In the genomic region with DNA sequence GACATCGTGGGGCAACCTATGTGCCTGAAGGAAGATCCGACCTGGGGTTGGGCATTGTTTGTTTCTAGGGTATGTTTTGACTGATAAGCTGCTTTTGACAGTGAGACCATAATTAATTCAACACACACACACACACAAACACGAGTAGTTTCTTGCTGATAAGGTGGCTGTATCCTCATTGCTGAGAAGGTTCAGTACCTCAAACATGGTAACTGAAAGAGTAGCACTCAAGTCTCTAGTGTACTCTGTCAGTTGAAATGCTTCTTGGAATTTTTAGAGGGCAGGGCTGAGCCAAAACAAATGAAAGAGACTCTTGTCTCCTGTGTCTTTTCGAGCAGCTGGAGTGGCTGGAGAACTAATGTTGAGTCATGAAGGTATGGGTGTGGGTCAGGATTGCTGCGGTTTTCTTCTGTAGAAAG, we compare ENCODE assay signal across 13 mouse cellular contexts. TPM values are rescaled to one million over a fixed set of nuclear protein-coding genes. Genes with fewer than 3 reads are reported as not detected.
DNase-seq lines count a peak whose midpoint lies in the region; ATAC-seq and TF ChIP-seq lines count a peak whose summit lies in the region.
"Had no signal": no experiment of that assay in that cellular context is flagged by ENCODE, and none has a peak within 500 bp of the region (broad histone marks: within the 10 kb centered on the region; RNA-seq: fewer than 3 reads in every experiment).

No protein-coding gene starts in this region.

- peaks cover 15% of the 10 kb centered on the region for H3K79me2 ChIP-seq in MEL (ENCODE audit: control insufficient read depth, insufficient read depth, low read length, poor library complexity)

- H3K4me3 ChIP-seq in heart, embryonic 16.5 days (ENCODE audit: low read length) = no peak overlapping the region
- no peak overlapping the region for H3K4me3 ChIP-seq in MEL (ENCODE audit: control insufficient read depth in 1 of 2, insufficient read depth in 1 of 2, low read depth in 2 of 2, low read length in 2 of 2)
- no peak overlapping the region for H3K4me3 ChIP-seq in liver, embryonic 13.5 days (replicated peaks)
- no peak overlapping the region for H3K4me3 ChIP-seq in hindbrain, embryonic 11.5 days (ENCODE audit: low read depth, low read length)
- H3K4me3 ChIP-seq: left cerebral cortex, adult 2 months; midbrain, embryonic 10.5 days; neural tube, embryonic 12.5 days had no signal

- no peak overlapping the region for H3K9ac ChIP-seq in heart, embryonic 16.5 days (ENCODE audit: low read length)
- H3K9ac ChIP-seq in MEL (ENCODE audit: control insufficient read depth, low read depth, low read length, poor library complexity, severe bottlenecking) = no peak overlapping the region
- H3K9ac ChIP-seq in liver, embryonic 13.5 days = no peak overlapping the region; the same call in 1 of the 2 replicates
- no peak overlapping the region for H3K9ac ChIP-seq in hindbrain, embryonic 11.5 days (ENCODE audit: low read depth, low read length)
- H3K9ac ChIP-seq: neural tube, embryonic 12.5 days had no signal

- no peak for TF ChIP-seq CTCF in MEL (IDR thresholded peaks at IDR 0.05 in 2 of 3, conservative IDR thresholded peaks at IDR 0.05 in 1 of 3; ENCODE audit: control insufficient read depth in 1 of 3, insufficient read depth in 1 of 3, low read depth in 2 of 3, low read length in 3 of 3, poor library complexity in 1 of 3, severe bottlenecking in 1 of 3)

- no peak for TF ChIP-seq RAD21 in MEL (IDR thresholded peaks at IDR 0.05; ENCODE audit: low read depth, low read length)

- TF ChIP-seq EP300 in MEL (IDR thresholded peaks at IDR 0.05; ENCODE audit: low read depth in 1 of 2, low read length in 2 of 2) = peak; percentile 48 to 57; a peak in 3 of 4 replicates

- WGBS in heart, embryonic 16.5 days = 41% methylated on average over 5 of the region's 5 CpGs
- 27% methylated on average over 5 of the region's 5 CpGs for WGBS in liver, embryonic 13.5 days (ENCODE audit: insufficient replicate concordance)
- WGBS in hindbrain, embryonic 11.5 days = 79% methylated on average over 5 of the region's 5 CpGs

- H3K27ac ChIP-seq in heart, embryonic 16.5 days (ENCODE audit: low read length) = peak overlapping the region; percentile 63
- H3K27ac ChIP-seq in MEL (ENCODE audit: control insufficient read depth, low read depth, low read length) = peak overlapping the region; percentile 51
- H3K27ac ChIP-seq in liver, embryonic 13.5 days = peak overlapping the region; percentile 66
- H3K27ac ChIP-seq in hindbrain, embryonic 11.5 days (ENCODE audit: low read depth, low read length) = no peak overlapping the region
- H3K27ac ChIP-seq: left cerebral cortex, adult 2 months; midbrain, embryonic 10.5 days; neural tube, embryonic 12.5 days had no signal

- no peaks in the 10 kb centered on the region for H3K9me3 ChIP-seq in heart, embryonic 16.5 days (replicated peaks; ENCODE audit: control insufficient read depth, low read length)
- H3K9me3 ChIP-seq in MEL (replicated peaks; ENCODE audit: insufficient read depth, low read length) = no peaks in the 10 kb centered on the region
- H3K9me3 ChIP-seq in liver, embryonic 13.5 days (replicated peaks) = no peaks in the 10 kb centered on the region
- no peaks in the 10 kb centered on the region for H3K9me3 ChIP-seq in hindbrain, embryonic 11.5 days (ENCODE audit: control insufficient read depth, low read length)
- H3K9me3 ChIP-seq: midbrain, embryonic 10.5 days; neural tube, embryonic 12.5 days had no signal

- TF ChIP-seq POLR2A in MEL (IDR thresholded peaks at IDR 0.05; ENCODE audit: control insufficient read depth in 1 of 2, insufficient read depth in 1 of 2, low read depth in 1 of 2, low read length in 2 of 2, poor library complexity in 1 of 2) = no peak

- H3K36me3 ChIP-seq in heart, embryonic 16.5 days (ENCODE audit: control insufficient read depth, insufficient read depth) = no peaks in the 10 kb centered on the region
- peaks cover 0 to 65% of the 10 kb centered on the region in 2 experiments; a peak in 3 of 4 replicates for H3K36me3 ChIP-seq in MEL (ENCODE audit: control insufficient read depth in 1 of 2, insufficient read depth in 2 of 2, low read length in 2 of 2)
- no peaks in the 10 kb centered on the region for H3K36me3 ChIP-seq in liver, embryonic 13.5 days
- H3K36me3 ChIP-seq in hindbrain, embryonic 11.5 days (ENCODE audit: control insufficient read depth, insufficient read depth, low read length) = no peaks in the 10 kb centered on the region
- H3K36me3 ChIP-seq: midbrain, embryonic 10.5 days; neural tube, embryonic 12.5 days had no signal

- intact Hi-C loops in left cerebral cortex, postnatal 25 days (cut with DNase I) = loop anchor here (5.0 kb wide), 1 partner anchor 107 kb away; no protein-coding TSS in a partner anchor

- peaks cover 27% of the 10 kb centered on the region for H3K4me1 ChIP-seq in heart, embryonic 16.5 days (ENCODE audit: control insufficient read depth, insufficient read depth, low read length)
- peaks cover 30 to 39% of the 10 kb centered on the region in 2 experiments for H3K4me1 ChIP-seq in MEL (ENCODE audit: control insufficient read depth in 1 of 2, insufficient read depth in 2 of 2, low read length in 2 of 2)
- H3K4me1 ChIP-seq in liver, embryonic 13.5 days (replicated peaks) = peaks cover 66% of the 10 kb centered on the region
- no peaks in the 10 kb centered on the region for H3K4me1 ChIP-seq in hindbrain, embryonic 11.5 days (replicated peaks; ENCODE audit: control insufficient read depth, insufficient read depth, low read length)
- H3K4me1 ChIP-seq: neural tube, embryonic 12.5 days had no signal

- no peak overlapping the region for H3K4me2 ChIP-seq in heart, embryonic 16.5 days (ENCODE audit: low read depth, low read length)
- peak overlapping the region; percentile 32 for H3K4me2 ChIP-seq in liver, embryonic 13.5 days
- no peak overlapping the region for H3K4me2 ChIP-seq in hindbrain, embryonic 11.5 days (replicated peaks; ENCODE audit: low read depth, low read length)
- H3K4me2 ChIP-seq: neural tube, embryonic 12.5 days had no signal

- no peak for ATAC-seq in heart, embryonic 16.5 days (replicated peaks; ENCODE audit: extremely low read depth, insufficient read depth, low FRiP score)
- peak; percentile 66 for ATAC-seq in liver, embryonic 13.5 days (ENCODE audit: low read depth)
- peak; percentile 27 for ATAC-seq in megakaryocyte progenitor cell, adult 5-6 weeks (replicated peaks; ENCODE audit: poor library complexity)
- no peak for ATAC-seq in hindbrain, embryonic 11.5 days (ENCODE audit: low FRiP score)
- ATAC-seq: inflammation-experienced regulatory T-cells, adult 6 months had no signal

- H3K27me3 ChIP-seq in heart, embryonic 16.5 days (ENCODE audit: control insufficient read depth, insufficient read depth, low read length) = no peaks in the 10 kb centered on the region
- no peaks in the 10 kb centered on the region for H3K27me3 ChIP-seq in MEL (ENCODE audit: control insufficient read depth in 1 of 2, insufficient read depth in 2 of 2, low read length in 2 of 2)
- H3K27me3 ChIP-seq in liver, embryonic 13.5 days = no peaks in the 10 kb centered on the region
- H3K27me3 ChIP-seq in hindbrain, embryonic 11.5 days (ENCODE audit: control insufficient read depth, insufficient read depth, low read length) = no peaks in the 10 kb centered on the region
- H3K27me3 ChIP-seq: neural tube, embryonic 12.5 days had no signal

- no peak for DNase-seq in heart, adult 18-20 months
- DNase-seq in MEL (ENCODE audit: low read depth, low spot score) = peak; percentile 40
- DNase-seq in liver, embryonic 13.5 days = no peak
- no peak for DNase-seq in left cerebral cortex, postnatal 25 days (ENCODE audit: low spot score in 2 of 2)
- DNase-seq in hindbrain, embryonic 11.5 days (ENCODE audit: low spot score) = no peak
- DNase-seq: adrenal gland, adult 2 months; kidney, postnatal 36 days had no signal

TF ChIP-seq in MEL, 35 proteins besides CTCF, POLR2A, EP300 and RAD21 (continues in another document):
- TF ChIP-seq RCOR1 (IDR thresholded peaks at IDR 0.05; ENCODE audit: low read depth, low read length) (no peak), POLR2AphosphoS2 (IDR thresholded peaks at IDR 0.05; ENCODE audit: low read length) (no peak), MEF2A (IDR thresholded peaks at IDR 0.05; ENCODE audit: extremely low read depth, insufficient replicate concordance, low read depth, low read length, poor library complexity, severe bottlenecking) (no peak), UBTF (IDR thresholded peaks at IDR 0.05; ENCODE audit: borderline replicate concordance, insufficient read depth, low read depth, low read length) (no peak), ZC3H11A (IDR thresholded peaks at IDR 0.05; ENCODE audit: low read depth, low read length) (no peak), MAX (IDR thresholded peaks at IDR 0.05; ENCODE audit: low read length) (no peak), USF2 (IDR thresholded peaks at IDR 0.05; ENCODE audit: borderline replicate concordance in 1 of 2, insufficient read depth in 1 of 2, low read depth in 1 of 2, low read length in 2 of 2) (no peak), ETS1 (IDR thresholded peaks at IDR 0.05; ENCODE audit: low read depth, low read length) (peak; percentile 30; the same call in 1 of the 2 replicates), GABPA (IDR thresholded peaks at IDR 0.05; ENCODE audit: low read depth, low read length) (no peak), NRF1 (IDR thresholded peaks at IDR 0.05; ENCODE audit: insufficient read depth, low read depth, low read length, poor library complexity, severe bottlenecking) (no peak), ZMIZ1 (IDR thresholded peaks at IDR 0.05; ENCODE audit: low read depth, low read length) (no peak), TCF12 (IDR thresholded peaks at IDR 0.05; ENCODE audit: low read depth, low read length) (0 out of 2 replicates have a peak, but pooled peaks have one; percentile 18), POLR2AphosphoS5 (IDR thresholded peaks at IDR 0.05; ENCODE audit: borderline replicate concordance, low read depth, low read length) (no peak), ELF1 (IDR thresholded peaks at IDR 0.05; ENCODE audit: low read depth, low read length) (no peak), BHLHE40 (IDR thresholded peaks at IDR 0.05; ENCODE audit: borderline replicate concordance, low read depth, low read length) (no peak), NELFE (IDR thresholded peaks at IDR 0.05; ENCODE audit: low read depth, low read length) (no peak)

RNA-seq across cellular contexts. Expression of gene Msn, which starts 38.4 kb away (rescaled TPM):
- 192 and 203 TPM in 2 replicates for polyA plus RNA-seq in heart, embryonic 16.5 days (2015; fragmentation: Nextera tagmentation; extraction: Ambion mirVana)
- total RNA-seq in heart, adult 18-20 months (2021) = 100 to 1,000 TPM; 103 to 114 TPM
- total RNA-seq in MEL (2012; rRNA removed) = 15.5 and 30.1 TPM in 2 replicates
- polyA plus RNA-seq in MEL (2012; ENCODE audit: insufficient read depth in 1 of 2, insufficient read length in 2 of 2, low read depth in 1 of 2, low replicate concordance in 2 of 2, missing spikeins in 1 of 2) = 100 to 1,000 TPM in 1 of 2 experiments, 10 to 100 TPM in 1; 88.1 to 132 TPM
- polyA plus RNA-seq in liver, embryonic 13.5 days (2015; fragmentation: Nextera tagmentation; extraction: Ambion mirVana) = 47.6 and 65.8 TPM in 2 replicates
- 255 and 258 TPM in 2 replicates for total RNA-seq in megakaryocyte progenitor cell, adult 5-6 weeks (2015)
- 86.4 and 103 TPM in 2 replicates for total RNA-seq in megakaryocyte progenitor cell, adult 5-6 weeks (2017)
- 10 to 100 TPM; 15.8 to 18.4 TPM for total RNA-seq in left cerebral cortex, postnatal 25 days (2021)
- polyA plus RNA-seq in hindbrain, embryonic 11.5 days (2014; fragmentation: Nextera tagmentation; extraction: Ambion mirVana) = 101 and 118 TPM in 2 replicates

Comparison
In these comparisons a context has a peak if more than half of its experiments do, and no peak if none do; other contexts are left out.
1. ATAC-seq: peak in liver, embryonic 13.5 days (single experiment) and megakaryocyte progenitor cell, adult 5-6 weeks (single experiment); none in heart, embryonic 16.5 days (single experiment) and hindbrain, embryonic 11.5 days (single experiment).